Mouse (Mus musculus) 416B (cell line): ENCODE measurements around the gene Kif1c.

Experiments used
- DNase-seq: peaks from one replicate; pipeline ENCODE4 v3.0.0; 2011; ENCODE audit warnings: low read depth

Kif1c gene

DNA sequence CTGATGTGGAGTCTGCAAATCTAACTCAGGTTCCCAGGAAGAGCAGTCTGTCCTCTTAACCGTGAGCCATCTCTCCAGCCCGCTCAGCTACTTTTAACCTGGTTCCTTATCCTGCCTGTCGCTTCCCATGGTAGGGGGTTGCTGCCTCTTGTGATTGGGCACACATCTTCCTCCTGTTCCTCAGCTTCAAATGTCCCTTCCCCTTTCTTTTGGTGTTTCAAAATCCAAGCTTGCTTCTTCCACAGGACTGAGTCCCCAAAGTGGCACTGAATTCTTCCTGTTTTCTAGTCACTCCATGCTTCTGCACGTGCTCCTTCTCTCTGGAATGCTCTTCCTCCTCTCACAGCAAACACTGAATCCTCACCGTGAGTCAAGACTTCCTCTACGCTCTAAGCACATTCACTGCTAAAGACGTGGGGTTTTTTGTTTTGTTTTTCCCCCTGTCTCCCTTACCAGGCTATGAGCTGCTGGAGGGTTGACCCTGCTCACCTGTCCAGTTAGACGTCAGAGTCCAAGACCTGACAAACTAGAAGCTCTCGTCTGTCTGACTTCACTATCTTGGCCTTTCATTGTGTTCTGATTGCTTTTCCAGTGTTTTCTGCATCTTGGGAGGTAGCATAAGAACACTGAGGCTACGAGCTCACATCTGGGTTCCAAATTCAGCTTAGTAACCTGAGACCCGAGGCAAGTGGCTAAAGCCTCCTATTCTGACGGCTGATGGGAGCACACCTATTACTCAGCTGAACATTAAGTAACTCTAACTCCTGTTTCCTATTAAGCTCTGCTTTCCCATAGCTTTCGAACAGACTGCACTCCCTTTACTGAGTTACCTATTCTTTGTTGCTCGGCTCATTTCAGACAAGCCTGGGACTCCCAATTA lies 32.8 kb upstream of the Kif1c start:
- peak; percentile 21 for DNase-seq

DNA sequence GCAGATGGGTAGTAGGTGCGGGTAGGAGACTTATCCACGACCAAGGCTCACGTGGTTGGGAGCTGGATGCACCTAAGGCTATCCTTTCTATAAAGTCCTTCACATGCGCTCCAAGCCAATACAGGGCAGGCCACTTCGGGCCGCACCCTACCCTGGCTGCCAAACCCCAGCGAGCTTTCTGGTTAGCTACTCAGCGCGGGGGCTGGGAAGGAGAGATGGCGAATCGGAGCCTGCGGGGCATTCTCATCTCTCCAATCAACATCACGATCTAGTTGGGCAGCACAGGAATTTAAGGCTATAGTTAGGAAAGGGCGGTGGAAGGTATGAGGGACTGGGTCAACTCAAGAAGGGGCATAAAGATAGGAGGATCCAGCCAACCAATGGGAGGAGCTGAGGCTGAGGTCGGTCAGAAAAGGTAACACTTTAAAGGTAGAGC lies 32.0 kb upstream of the Kif1c start:
- DNase-seq, result no peak

DNA sequence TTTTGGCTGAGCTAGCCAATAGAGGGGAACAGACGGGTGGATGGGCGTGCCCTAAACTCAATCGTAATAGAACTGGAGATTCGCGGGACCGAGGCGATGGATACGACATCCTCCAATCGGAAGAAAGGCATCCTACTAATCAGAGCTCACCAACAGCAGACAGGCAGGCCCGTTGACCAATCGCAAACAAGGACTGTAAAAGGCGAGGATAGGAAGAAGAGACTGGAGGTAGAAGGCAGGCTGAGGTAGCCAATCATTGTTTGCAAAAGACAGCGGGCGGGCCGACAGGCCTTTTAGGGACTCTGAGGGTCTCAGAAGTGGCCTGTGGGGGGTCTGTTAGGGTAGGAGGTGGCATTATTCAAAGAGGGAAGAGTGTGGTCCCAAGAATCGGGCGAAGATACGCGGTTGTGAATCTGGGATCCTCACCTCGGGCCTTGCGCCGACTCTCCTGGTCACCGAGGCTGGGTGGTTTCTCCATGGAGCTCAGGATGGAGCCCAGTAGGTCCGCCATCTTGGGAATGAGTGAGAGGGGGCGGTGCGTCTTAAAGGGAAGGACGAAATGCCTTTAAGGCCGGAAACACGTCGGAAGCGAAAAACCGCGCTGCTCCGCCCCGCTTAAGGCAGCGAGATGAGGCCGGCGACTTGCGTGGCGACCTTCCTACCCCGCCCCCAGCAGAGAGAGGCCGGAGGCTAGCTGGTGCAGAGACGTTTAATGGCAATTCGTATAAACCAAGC lies 31.4 kb upstream of the Kif1c start, which contains the start of gene Spag7:
TSS of gene Spag7 (minus strand) at position 646 of the 735 bp plus-strand sequence.
- DNase-seq, result peak; percentile 100

DNA sequence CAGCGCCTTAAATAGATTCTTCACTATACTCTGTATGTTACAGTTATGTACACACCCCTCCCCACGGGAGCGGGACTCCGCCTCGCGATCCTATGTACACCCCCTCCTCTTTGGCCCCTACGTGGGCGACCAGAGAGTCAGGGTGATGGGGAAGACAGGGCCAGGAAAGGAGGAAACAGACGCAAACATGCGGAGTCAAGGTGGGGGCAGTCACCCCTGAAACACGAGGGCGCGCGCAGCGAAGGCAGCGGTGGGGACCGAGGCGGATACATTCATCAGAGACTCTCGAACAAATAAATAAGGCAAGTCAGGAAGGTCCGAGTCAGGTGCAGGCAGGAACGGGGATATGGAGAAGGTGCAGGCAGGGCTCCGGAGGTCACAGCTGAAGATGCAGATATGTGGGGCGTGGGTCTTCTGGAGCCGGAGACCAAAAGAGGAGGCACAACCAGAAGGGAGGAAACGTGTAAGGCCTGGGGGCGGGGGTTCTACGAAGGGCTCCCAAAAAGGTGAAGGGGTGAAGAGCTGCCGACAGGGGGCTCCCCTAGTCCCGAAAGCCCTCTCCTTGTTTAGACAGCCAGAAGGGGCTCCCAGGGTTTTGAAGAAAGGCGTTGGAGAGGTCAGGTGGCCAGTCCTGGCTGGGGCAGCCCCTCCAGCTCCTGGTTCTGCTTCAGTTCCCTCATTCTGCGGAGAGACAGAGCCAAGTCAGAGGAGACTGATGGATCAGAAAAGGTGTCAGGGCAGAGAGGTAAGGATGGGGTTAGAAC lies 30.6 kb upstream of the Kif1c start:
- DNase-seq, result peak; percentile 92

DNA sequence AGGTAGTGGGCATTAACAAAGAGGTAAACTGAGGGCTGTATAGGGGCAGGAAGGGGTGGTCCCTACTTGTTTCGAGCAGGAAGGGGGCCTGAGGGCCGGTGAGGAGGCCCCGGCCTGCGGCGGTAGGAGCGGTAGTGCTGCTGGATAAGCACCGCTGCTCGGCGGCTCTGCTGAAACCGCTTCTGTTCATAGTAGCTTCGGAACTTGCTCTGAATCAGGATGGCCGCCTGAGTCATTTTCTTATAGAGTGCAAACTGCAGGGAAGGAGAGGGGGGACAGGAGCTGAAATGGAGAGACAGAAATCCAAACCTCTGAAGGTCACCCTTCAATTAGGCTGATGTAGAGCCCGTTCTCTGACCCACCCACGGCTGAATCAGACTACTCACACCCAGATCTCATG lies 29.9 kb upstream of the Kif1c start:
- no peak for DNase-seq

DNA sequence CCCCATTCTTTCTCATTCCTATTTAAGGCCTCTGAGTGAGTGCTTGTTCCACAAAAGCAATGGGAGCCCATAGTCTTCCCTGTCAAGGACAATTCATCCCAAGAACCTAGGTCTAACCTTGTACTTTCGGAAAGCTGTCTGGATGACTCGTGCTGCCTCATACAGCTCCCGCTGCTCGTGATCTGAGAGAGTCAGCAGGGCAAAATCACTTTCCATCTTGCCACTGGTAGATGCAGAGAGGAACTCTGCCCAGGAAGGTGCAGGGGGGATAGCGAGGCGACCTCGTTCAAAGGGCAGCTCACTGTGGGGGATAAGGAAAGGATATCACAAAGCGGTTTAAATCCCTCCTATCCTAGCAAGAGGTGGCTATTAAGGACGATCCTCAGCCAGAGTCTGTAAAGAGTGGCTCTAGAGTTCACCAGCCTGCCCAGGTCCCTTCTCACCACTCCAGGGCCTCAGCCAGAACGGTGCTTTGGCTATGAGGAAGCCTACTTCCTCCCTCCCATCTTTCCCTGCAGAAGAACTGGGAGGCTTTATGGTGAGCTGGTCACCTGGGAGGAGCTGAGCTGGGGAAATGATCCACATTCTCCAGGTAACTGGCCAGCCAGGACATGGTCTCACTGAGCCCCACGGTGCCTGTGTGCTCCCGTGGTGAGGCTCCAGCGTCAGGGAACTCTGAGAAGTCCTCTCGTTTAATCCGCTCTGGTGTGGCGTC lies 28.9 kb upstream of the Kif1c start:
- DNase-seq, result no peak

DNA sequence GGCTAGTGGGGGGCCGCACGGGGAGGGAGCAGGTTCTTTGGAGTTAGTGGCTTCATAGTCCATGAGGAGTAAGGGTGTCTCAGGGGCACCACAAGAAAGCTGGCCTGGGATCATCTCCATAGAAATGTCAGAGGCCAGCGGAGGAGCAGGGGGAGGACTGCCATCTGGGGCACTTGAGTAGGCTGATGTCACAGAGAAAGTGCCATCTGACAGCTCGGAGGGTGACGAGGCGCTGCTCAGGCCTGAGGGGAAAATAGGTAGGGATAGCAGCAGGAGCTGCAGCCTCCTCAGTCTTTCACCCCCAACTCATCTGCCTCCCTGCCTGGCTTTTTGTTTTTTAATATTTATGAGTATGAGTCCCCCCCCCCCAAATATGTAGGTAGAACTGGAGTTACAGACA lies 26.3 kb upstream of the Kif1c start:
- DNase-seq, result no peak

DNA sequence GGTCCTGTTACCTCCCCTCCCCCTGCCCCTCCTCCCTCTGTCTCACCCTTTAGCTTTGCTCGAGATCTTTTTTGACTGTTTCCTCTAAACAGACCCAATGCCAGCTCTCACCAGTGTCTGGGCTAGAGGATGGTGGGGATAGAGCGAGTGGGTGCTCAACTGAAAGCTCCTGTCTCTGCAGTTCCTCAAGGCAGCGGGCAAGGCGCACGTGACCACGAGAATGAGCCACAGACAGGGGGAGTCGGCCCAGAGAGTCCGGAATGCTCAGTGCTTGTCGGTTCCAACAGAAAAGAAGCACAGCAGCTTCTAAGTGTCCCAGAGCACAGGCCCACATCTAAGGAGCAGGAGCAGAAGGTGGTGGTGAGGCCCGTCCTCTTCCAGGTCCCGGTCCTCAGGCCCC lies 25.8 kb upstream of the Kif1c start:
- DNase-seq, result no peak

DNA sequence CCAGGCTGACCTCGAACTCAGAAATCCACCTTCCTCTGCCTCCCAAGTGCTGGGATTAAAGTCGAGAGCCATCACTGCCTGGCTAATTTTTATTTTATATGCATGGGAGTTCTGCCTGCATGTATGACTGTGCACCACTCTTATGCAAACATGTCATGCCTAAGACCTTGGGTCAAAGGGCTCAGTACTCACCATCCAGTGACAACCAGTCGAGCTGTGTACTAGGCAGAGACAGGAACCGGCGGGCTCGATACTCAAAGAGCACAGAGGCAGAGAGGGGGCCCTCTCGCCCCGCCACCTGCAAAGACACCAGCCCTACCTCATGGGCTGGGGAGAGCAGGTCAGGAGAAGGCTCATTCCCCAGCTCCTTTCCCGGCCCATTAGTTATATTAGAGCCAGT lies 22.3 kb upstream of the Kif1c start:
- DNase-seq, result no peak

DNA sequence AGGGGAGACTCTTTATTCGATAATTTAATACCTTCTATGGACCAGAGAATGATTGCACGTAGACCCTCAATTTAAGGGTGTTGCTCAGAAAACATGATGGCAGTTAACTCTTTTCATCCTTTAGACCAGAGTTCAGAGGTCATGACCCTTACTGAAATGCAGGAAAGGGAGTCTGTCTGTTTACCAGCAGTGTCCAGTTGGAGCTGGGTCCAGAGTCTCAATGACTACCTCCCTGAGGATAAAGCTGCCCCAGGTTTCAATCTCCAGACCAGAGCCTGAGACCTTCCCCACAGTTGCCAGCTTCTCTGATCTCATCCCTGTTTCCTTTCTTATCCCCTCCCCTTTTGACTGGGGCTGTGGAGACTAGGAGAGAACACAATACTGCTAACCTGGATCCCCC lies 21.8 kb upstream of the Kif1c start:
- DNase-seq, result no peak

DNA sequence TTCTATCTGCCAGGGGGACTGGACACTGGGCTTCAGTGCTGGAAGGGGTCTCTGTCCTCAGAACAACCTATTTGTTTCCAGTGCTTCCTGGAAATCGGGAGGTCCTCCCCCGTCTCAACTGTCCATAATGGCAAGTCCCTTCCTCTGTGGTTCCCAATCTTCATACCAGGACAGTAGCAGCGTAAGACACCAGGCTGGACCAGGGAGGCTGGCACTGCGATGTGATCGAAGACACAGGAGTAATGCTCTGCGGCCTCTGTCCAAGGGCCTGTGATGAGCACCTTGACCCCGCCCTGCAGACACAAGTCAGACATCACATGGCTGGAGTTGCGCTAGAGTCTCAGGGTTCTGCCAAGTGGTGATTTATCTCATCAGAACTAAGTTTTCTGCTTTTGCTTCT lies 21.0 kb upstream of the Kif1c start:
- no peak for DNase-seq

DNA sequence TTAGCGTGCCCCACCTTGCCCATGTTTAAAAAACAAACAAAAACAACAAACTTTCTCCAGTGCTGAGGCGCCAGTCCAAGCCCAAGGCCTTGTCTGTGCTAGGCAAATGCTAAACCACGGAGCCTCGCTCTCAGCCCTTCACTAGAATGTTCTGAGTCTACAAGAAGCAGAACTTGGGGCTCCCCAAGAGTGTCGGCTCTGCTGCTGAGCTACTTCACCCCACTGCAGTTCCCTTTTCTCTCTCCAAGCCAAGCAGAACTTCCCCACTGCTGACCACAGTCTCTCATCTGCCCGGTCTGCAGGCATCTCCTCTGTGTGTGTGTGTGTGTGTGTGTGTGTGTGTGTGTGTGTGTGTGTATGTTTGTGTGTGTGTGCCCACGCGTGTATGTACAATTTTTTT lies 20.5 kb upstream of the Kif1c start:
- peak; percentile 84 for DNase-seq

DNA sequence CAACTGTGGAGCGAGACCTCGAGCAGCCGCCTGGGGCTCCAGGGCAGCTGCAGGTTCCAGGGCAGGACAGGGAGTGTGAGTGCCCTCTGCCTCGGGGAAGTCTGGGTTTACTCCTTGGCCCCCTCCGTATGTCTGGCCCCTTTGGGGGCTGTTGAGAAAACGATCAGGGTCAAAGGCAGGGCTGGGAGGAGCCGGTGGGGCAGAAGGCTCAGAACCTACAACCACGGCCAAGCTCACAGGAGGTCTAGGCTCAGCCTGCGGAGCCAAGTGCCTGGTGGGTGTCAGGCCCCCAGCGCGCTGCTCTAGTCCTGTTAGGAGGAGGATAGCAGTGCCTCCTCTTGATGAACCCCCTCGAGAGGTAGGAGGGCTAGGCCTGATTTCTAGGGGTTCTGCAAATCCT lies 19.2 kb upstream of the Kif1c start:
- DNase-seq, result no peak

DNA sequence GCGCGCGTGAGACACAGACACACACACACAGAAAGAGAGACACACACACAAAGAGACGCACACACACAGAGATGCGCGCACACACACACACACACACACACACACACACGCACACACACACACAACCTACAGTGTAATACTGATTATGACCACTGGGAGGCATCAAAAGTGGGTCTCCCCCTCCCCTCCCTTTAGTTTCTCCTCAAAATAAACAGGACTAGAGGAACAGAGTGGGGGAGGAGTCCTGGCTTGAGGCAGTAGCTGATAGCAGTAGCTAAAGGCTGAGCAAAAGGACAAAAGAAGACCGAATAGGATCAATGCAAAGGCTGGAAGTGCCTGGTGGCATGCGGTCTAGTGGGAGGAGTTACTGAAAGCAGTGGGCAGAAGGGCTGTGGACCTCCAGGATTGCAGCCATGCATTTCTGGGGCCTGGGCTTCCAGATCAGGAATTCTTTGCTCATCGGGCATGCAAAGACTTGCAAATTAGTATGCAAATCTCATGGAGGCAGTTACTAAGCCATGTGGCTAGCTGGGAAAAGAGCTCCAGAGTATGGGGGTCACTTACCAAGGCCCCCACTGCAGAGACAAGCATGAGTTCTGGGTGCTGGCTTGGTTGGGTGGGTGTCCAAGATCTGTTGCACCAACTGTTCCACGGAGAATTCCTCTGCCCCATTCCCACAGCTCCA lies 18.3 kb upstream of the Kif1c start:
- DNase-seq, result peak; percentile 58

DNA sequence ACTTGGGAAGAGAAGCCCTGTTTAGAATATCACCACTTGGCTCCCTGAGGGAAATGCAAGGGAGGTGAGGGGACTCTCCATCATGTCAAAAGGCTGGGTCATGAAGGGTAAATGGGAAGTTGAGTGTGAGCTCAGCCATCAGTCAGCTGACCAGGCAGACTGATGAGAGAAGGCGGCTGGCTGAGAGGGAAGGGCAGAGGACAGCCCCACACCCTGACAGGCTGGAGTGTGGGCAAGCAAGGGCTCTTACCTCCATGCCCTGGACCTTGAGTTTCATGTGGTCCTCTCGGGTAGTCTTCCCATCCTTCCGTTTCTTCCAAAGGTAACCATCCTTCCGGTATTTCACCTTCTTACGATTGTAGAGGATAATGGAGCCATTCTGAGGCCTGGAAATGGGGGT lies 16.7 kb upstream of the Kif1c start:
- DNase-seq, result no peak

DNA sequence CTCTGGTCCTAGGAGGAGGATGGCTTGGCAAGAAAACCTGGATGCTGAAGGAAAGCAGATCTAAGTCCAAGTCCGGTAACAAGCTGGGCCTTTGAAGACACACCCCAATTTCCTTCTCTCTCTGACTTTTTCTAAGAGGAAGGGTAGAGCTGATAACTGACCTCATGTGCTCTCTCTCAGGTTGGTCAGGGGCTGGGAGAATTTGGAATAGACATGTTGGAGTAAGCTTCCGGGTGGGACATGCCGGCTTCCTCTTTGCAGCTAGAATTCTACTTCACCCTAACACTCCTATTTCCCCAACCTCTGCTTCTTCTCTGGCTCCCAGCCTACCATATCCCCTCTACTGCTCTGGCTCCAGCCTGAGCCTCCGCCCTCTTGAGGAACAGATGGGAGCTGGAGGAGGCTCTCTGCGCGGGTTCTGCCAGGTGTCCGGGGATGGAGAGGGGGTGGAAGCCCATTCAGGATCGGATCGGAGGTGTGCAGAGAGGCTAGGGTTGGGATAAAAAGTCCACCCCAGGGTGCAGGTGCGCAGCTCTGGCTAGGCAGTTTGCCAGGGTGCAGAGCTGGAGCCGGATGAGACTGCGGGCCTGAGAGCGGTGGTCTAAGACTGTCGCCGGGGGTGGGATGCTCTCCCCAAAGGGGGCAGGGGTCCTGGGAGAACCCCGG lies 13.3 kb upstream of the Kif1c start:
- peak; percentile 30 for DNase-seq

DNA sequence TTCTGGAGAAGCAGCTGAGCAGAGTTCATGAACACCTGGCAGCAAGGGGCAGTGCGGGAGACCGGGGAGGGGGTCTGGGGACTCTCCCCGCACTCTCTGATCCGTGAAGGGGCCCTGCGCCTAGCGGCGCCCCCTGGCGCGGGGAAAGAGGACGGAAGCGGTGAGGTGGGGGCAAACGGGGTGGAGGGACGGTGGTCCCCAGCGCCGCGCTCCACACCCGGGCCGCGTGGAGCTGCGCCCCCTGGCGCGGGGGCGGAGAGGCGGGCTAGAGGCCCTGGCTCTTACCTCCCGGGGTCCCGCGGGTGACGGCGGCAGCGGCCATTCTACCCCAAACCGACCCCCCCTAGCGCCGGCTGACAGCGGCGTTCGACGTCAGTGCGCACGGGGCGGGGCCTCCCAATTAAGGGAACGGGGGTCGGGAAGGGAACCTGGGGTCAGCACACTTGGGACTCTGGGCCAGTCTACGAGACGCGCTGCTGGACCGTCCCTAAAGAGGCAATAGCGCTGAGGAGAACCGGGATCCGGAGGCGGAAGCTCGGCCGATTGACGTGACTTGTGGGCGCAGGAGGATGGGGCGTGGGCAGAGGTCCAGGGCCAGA lies 12.6 kb upstream of the Kif1c start, which contains the start of gene Camta2:
TSS of gene Camta2 (minus strand) at position 505 of the 599 bp plus-strand sequence.
- DNase-seq, result peak; percentile 82

DNA sequence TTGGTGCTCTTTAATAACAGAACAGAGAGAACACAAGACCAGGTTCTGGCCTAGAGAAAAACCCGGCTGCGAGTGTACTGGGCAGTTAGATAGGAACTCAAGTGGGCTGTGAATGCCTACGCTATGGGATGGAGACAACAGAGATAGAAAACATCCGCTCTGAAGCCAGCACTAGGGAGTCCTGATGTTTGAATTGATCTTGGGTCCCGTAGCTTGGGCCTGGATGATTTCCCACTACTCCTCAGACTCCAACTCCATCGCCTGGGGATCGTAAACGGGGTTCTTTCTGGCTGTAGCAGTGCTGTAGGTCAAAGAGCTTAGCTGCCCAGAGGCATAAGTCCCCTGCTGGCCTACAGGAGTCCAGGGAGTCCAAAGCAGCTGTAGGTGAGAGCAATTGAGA lies 12.0 kb upstream of the Kif1c start:
- no peak for DNase-seq

DNA sequence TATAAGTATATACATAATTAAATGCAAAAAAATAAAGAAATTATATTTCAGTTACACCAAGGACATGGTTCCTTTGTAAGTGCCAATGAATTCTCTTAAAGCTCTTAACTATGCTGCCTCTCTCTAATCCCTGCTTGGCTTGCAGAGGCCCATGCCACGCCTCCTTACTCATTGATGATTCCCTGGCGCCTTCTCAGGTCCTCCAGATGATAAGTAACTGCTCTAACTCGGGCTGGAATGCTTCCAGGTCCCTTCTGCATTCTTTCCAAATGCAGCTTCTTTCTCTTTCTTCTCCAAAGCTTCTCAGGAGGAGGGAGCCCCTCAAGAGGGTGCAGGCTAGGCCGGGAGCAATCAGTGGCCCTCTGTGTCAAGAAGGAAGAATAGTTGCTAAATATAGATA lies 10.8 kb upstream of the Kif1c start:
- no peak for DNase-seq

DNA sequence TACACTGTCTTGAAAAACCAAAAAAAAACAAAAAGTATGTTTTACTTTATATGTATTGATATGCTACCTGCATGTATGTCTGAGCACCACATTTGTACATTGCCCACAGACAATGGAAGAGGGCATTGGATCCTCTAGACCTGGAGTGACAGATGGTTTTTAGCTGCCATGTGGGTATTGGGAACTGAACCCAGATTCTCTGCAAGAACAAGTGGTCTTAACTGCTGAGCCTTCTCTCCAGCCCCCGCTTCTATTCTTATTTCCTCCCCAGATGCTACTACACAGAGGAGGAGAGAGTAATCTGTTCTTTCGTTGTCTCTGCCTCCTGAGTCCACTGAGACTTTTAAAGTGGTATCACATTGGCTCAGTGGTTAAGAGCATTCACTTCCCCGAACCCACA lies 6.8 kb upstream of the Kif1c start:
- no peak for DNase-seq
